Mouse (Mus musculus): ENCODE measurements at regions not wholly inside any gene's neighbourhood (a gene's known extent, or its start where the extent isn't known, plus 50 kb on each side); places are given as distances from the start of the nearest gene placed in this dataset.

DNA sequence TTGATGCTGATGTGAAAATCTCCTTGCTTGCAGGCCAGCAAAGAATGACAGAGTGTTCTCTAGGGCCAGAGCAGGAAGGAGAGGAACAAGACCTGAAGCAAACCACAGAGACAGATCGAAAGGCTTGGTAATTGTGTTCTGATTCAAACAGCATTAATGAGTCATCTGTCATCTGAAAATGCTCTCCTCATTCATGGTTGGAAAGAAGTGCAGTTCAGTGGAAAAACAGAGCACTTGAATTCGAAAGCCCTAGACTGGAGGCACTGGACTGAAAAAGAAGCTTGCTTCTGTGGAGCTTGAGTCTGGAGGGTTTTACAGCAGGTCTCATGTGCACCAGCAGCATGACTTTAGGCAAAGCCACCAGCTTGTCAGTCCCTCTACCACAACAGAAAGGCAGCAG, 374.3 kb upstream of the B430305J03Rik start:
- Histone ChIP-seq H3K9me3 (no peaks in the 10 kb centered on the region), H3K9ac (no peak overlapping the region), H3K4me2 (no peak overlapping the region), H3K36me3 (no peaks in the 10 kb centered on the region), H3K4me3 (no peak overlapping the region), H3K27me3 (no peaks in the 10 kb centered on the region), H3K27ac (no peak overlapping the region), H3K4me1 (no peaks in the 10 kb centered on the region)
- no peak for ATAC-seq (ENCODE audit: borderline replicate concordance, extremely low read depth, low FRiP score, low TSS enrichment)
- 54% methylated on average over 2 of the region's 2 CpGs for WGBS

DNA sequence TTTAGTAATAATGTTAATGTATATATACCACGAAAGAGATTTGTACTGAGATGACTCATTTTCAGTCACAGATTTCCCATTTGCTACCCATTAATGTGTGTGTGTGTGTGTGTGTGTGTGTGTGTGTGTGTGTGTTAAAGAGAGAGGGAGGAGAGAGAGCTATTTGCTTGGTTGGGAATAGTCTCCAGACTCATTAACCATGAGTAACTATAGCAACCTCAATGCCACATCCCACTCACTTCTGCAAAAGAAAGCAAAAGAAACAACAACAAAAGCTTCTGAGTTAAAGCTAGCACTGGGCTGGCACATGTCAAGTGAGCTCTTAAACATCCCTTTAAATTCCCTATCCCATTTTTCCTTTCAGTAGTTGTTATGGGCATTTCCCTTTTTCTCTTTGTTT, 372.8 kb upstream of the B430305J03Rik start:
- Histone ChIP-seq H3K9me3 (no peaks in the 10 kb centered on the region), H3K27ac (no peak overlapping the region), H3K36me3 (no peaks in the 10 kb centered on the region), H3K4me1 (no peaks in the 10 kb centered on the region), H3K4me2 (no peak overlapping the region), H3K27me3 (no peaks in the 10 kb centered on the region), H3K4me3 (no peak overlapping the region), H3K9ac (no peak overlapping the region)
- ATAC-seq (ENCODE audit: borderline replicate concordance, extremely low read depth, low FRiP score, low TSS enrichment) = no peak
- 66% methylated on average over 1 of the region's 1 CpGs for WGBS

- WGBS = 72% methylated on average over 2 of the region's 2 CpGs
- ATAC-seq (ENCODE audit: borderline replicate concordance, extremely low read depth, low FRiP score, low TSS enrichment) = no peak
Observed at GRCm38 (mm10) chr3:61716785-61717184, 351.0 kb upstream of the B430305J03Rik start.

GRCm38 (mm10) chr3:61687933-61688705, 322.4 kb upstream of the B430305J03Rik start:
- Histone ChIP-seq H3K9ac (no peak overlapping the region), H3K4me3 (no peak overlapping the region), H3K36me3 (no peaks in the 10 kb centered on the region), H3K9me3 (no peaks in the 10 kb centered on the region), H3K4me2 (no peak overlapping the region), H3K27ac (no peak overlapping the region), H3K4me1 (peaks cover 6% of the 10 kb centered on the region; the same call in 1 of the 2 replicates), H3K27me3 (no peaks in the 10 kb centered on the region)
- WGBS = 42% methylated on average over 4 of the region's 4 CpGs
- peak; percentile 72; the same call in 1 of the 2 replicates for ATAC-seq (ENCODE audit: borderline replicate concordance, extremely low read depth, low FRiP score, low TSS enrichment)

More at GRCm38 (mm10) chr3:61716785-61717184, 351.0 kb upstream of the B430305J03Rik start:
- H3K4me2 ChIP-seq = no peak overlapping the region
- H3K9ac ChIP-seq = no peak overlapping the region
- no peaks in the 10 kb centered on the region for H3K4me1 ChIP-seq
- no peaks in the 10 kb centered on the region for H3K27me3 ChIP-seq
- H3K36me3 ChIP-seq = no peaks in the 10 kb centered on the region
- H3K4me3 ChIP-seq = no peak overlapping the region
- no peak overlapping the region for H3K27ac ChIP-seq
- no peaks in the 10 kb centered on the region for H3K9me3 ChIP-seq

DNA sequence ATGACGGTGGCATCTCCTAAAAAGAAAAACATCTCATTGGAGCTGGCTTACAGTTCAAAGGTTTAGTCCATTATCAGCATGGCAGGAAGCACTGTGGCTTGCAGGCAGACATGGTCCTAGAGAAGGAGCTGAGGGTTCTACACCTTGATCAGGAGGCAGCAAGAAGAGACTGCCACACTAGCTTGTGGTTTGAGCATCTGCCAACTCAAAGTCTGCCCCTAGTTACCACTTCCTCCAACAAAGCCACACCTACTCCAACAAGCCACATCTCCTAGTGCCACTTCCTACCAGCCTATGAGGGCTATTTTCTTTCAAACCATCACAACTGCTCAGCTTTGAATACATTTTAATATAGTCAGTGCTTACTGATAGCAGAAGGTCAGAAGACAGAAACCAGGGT, 305.1 kb upstream of the B430305J03Rik start:
- 75% methylated on average over 1 of the region's 1 CpGs for WGBS
- Histone ChIP-seq H3K9me3 (no peaks in the 10 kb centered on the region), H3K4me1 (no peaks in the 10 kb centered on the region), H3K4me2 (no peak overlapping the region), H3K27me3 (no peaks in the 10 kb centered on the region), H3K4me3 (no peak overlapping the region), H3K36me3 (no peaks in the 10 kb centered on the region), H3K9ac (no peak overlapping the region), H3K27ac (no peak overlapping the region)
- ATAC-seq (ENCODE audit: borderline replicate concordance, extremely low read depth, low FRiP score, low TSS enrichment) = no peak

DNA sequence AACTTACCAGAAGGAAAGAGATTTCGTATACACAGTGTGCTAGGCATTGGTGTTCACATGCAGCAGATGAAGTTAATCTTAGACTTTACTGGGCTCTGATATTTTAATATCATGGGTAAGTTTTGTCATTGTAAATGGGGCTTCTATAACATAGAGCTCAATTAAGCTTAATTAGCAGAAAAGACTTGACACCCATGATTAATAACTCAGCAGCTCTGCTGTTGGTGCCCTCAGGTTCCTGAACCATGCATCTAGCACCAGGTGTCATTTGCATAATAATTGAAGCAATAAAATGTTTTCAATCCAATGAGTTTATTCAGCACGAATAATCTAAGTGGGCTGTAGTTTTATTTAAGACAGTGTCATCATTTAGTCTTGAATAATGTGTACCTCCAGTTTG, 290.4 kb upstream of the B430305J03Rik start:
- WGBS = 64% methylated on average over 2 of the region's 2 CpGs
- Histone ChIP-seq H3K9ac (no peak overlapping the region), H3K27me3 (no peaks in the 10 kb centered on the region), H3K27ac (no peak overlapping the region), H3K9me3 (no peaks in the 10 kb centered on the region), H3K4me3 (no peak overlapping the region), H3K4me2 (no peak overlapping the region), H3K4me1 (no peaks in the 10 kb centered on the region), H3K36me3 (no peaks in the 10 kb centered on the region)
- no peak for ATAC-seq (ENCODE audit: borderline replicate concordance, extremely low read depth, low FRiP score, low TSS enrichment)

GRCm38 (mm10) chr3:61628535-61628934, 262.8 kb upstream of the B430305J03Rik start:
- H3K4me3 ChIP-seq = no peak overlapping the region

GRCm38 (mm10) chr3:61628099-61628498, 262.3 kb upstream of the B430305J03Rik start:
- H3K4me3 ChIP-seq = no peak overlapping the region
- WGBS = 64% methylated on average over 3 of the region's 3 CpGs
- H3K27me3 ChIP-seq = no peaks in the 10 kb centered on the region
- no peak overlapping the region for H3K27ac ChIP-seq
- H3K4me2 ChIP-seq = no peak overlapping the region
- H3K9ac ChIP-seq = no peak overlapping the region
- no peaks in the 10 kb centered on the region for H3K9me3 ChIP-seq
- no peaks in the 10 kb centered on the region for H3K4me1 ChIP-seq
- H3K36me3 ChIP-seq = no peaks in the 10 kb centered on the region
- ATAC-seq (ENCODE audit: borderline replicate concordance, extremely low read depth, low FRiP score, low TSS enrichment) = no peak

More at GRCm38 (mm10) chr3:61628535-61628934, 262.8 kb upstream of the B430305J03Rik start:
- Histone ChIP-seq H3K4me1 (no peaks in the 10 kb centered on the region), H3K9me3 (no peaks in the 10 kb centered on the region), H3K27ac (no peak overlapping the region), H3K36me3 (no peaks in the 10 kb centered on the region), H3K27me3 (no peaks in the 10 kb centered on the region), H3K4me2 (no peak overlapping the region), H3K9ac (no peak overlapping the region)
- ATAC-seq (ENCODE audit: borderline replicate concordance, extremely low read depth, low FRiP score, low TSS enrichment) = no peak

- Histone ChIP-seq H3K4me3 (no peak overlapping the region), H3K27ac (no peak overlapping the region), H3K4me1 (no peaks in the 10 kb centered on the region), H3K9ac (no peak overlapping the region), H3K9me3 (no peaks in the 10 kb centered on the region), H3K27me3 (no peaks in the 10 kb centered on the region), H3K36me3 (no peaks in the 10 kb centered on the region), H3K4me2 (no peak overlapping the region)
- no peak for ATAC-seq (ENCODE audit: borderline replicate concordance, extremely low read depth, low FRiP score, low TSS enrichment)
- 90% methylated on average over 4 of the region's 4 CpGs for WGBS
Observed at GRCm38 (mm10) chr3:61623954-61624487, 258.3 kb upstream of the B430305J03Rik start.

- H3K36me3 ChIP-seq = no peaks in the 10 kb centered on the region
- no peak overlapping the region for H3K4me2 ChIP-seq
- no peak for ATAC-seq (ENCODE audit: borderline replicate concordance, extremely low read depth, low FRiP score, low TSS enrichment)
- no peaks in the 10 kb centered on the region for H3K9me3 ChIP-seq
- H3K27ac ChIP-seq = no peak overlapping the region
- H3K4me3 ChIP-seq = no peak overlapping the region
- no peaks in the 10 kb centered on the region for H3K4me1 ChIP-seq
- no peak overlapping the region for H3K9ac ChIP-seq
- 76% methylated on average over 4 of the region's 4 CpGs for WGBS
- no peaks in the 10 kb centered on the region for H3K27me3 ChIP-seq
Observed at GRCm38 (mm10) chr3:61605469-61605868, 239.7 kb upstream of the B430305J03Rik start.

GRCm38 (mm10) chr3:61602891-61603290, 237.1 kb upstream of the B430305J03Rik start:
- Histone ChIP-seq H3K4me2 (no peak overlapping the region), H3K4me3 (no peak overlapping the region), H3K9ac (no peak overlapping the region), H3K27ac (no peak overlapping the region), H3K4me1 (no peaks in the 10 kb centered on the region), H3K9me3 (no peaks in the 10 kb centered on the region), H3K36me3 (no peaks in the 10 kb centered on the region), H3K27me3 (no peaks in the 10 kb centered on the region)
- ATAC-seq (ENCODE audit: borderline replicate concordance, extremely low read depth, low FRiP score, low TSS enrichment) = no peak
- WGBS = 78% methylated on average over 2 of the region's 2 CpGs

- no peak overlapping the region for H3K4me3 ChIP-seq
- H3K27me3 ChIP-seq = no peaks in the 10 kb centered on the region
- H3K4me1 ChIP-seq = no peaks in the 10 kb centered on the region
- no peaks in the 10 kb centered on the region for H3K36me3 ChIP-seq
- H3K9ac ChIP-seq = no peak overlapping the region
- no peaks in the 10 kb centered on the region for H3K9me3 ChIP-seq
- no peak for ATAC-seq (ENCODE audit: borderline replicate concordance, extremely low read depth, low FRiP score, low TSS enrichment)
- H3K4me2 ChIP-seq = no peak overlapping the region
- H3K27ac ChIP-seq = no peak overlapping the region
Observed at GRCm38 (mm10) chr3:61595574-61595973, 229.8 kb upstream of the B430305J03Rik start.
